Mouse (Mus musculus) mature B cell (primary cell): ENCODE measurements at regions not wholly inside any gene's neighbourhood (a gene's known extent, or its start where the extent isn't known, plus 50 kb on each side); places are given as distances from the start of the nearest gene placed in this dataset.
"Not testable (repeated sequence)": the region's sequence is repeated elsewhere in the genome, so short reads cannot be mapped to it uniquely, and the experiment has no call there.

Experiments used
- in situ Hi-C: fragments of 300-500 bp; cut with MboI; formaldehyde crosslinking; loops from 2 replicates; pipeline ENCODE4 v1.14.3; 2019

- in situ Hi-C loops: no loop called here
These were observed 1442.4 kb upstream of the Tacstd2 start for GRCm38 (mm10) chr6:68977959-68978358.

GRCm38 (mm10) chr6:68964012-68964411, 1428.4 kb upstream of the Tacstd2 start:
- in situ Hi-C loops: no loop called here

GRCm38 (mm10) chr6:68938104-68938503, 1402.5 kb upstream of the Tacstd2 start:
- in situ Hi-C loops: not testable (repeated sequence)

GRCm38 (mm10) chr6:68931860-68932259, 1396.3 kb upstream of the Tacstd2 start:
- in situ Hi-C loops: not testable (repeated sequence)

GRCm38 (mm10) chr6:68915536-68915935, 1379.9 kb upstream of the Tacstd2 start:
- in situ Hi-C loops: loop anchor here (25.0 kb wide), 1 partner anchor 228 kb away; no protein-coding TSS in a partner anchor

GRCm38 (mm10) chr6:68884130-68884529, 1348.5 kb upstream of the Tacstd2 start:
- in situ Hi-C loops: no loop called here

GRCm38 (mm10) chr6:68852761-68853160, 1317.2 kb upstream of the Tacstd2 start:
- in situ Hi-C loops: not testable (repeated sequence)

- in situ Hi-C loops: no loop called here
These were observed 1316.7 kb upstream of the Tacstd2 start for GRCm38 (mm10) chr6:68852286-68852685.

GRCm38 (mm10) chr6:68835186-68835585, 1299.6 kb upstream of the Tacstd2 start:
- in situ Hi-C loops: no loop called here

GRCm38 (mm10) chr6:68834633-68835032, 1299.0 kb upstream of the Tacstd2 start:
- in situ Hi-C loops: no loop called here

GRCm38 (mm10) chr6:68828460-68828859, 1292.9 kb upstream of the Tacstd2 start:
- in situ Hi-C loops: not testable (repeated sequence)

GRCm38 (mm10) chr6:68813346-68813745, 1277.8 kb upstream of the Tacstd2 start:
- in situ Hi-C loops: no loop called here

GRCm38 (mm10) chr6:68799205-68799604, 1263.6 kb upstream of the Tacstd2 start:
- in situ Hi-C loops: not testable (repeated sequence)

GRCm38 (mm10) chr6:68771507-68771906, 1235.9 kb upstream of the Tacstd2 start:
- in situ Hi-C loops: no loop called here

- in situ Hi-C loops: no loop called here
These were observed 1214.9 kb upstream of the Tacstd2 start for GRCm38 (mm10) chr6:68750451-68750850.

GRCm38 (mm10) chr6:68749699-68750098, 1214.1 kb upstream of the Tacstd2 start:
- in situ Hi-C loops: no loop called here

- in situ Hi-C loops: no loop called here
These were observed 1203.0 kb upstream of the Tacstd2 start for GRCm38 (mm10) chr6:68738573-68738972.

- in situ Hi-C loops: no loop called here
These were observed 1201.1 kb upstream of the Tacstd2 start for GRCm38 (mm10) chr6:68736647-68737046.

GRCm38 (mm10) chr6:68736068-68736467, 1200.5 kb upstream of the Tacstd2 start:
- in situ Hi-C loops: no loop called here

GRCm38 (mm10) chr6:68711084-68711483, 1175.5 kb upstream of the Tacstd2 start:
- in situ Hi-C loops: not testable (repeated sequence)

- in situ Hi-C loops: not testable (repeated sequence)
These were observed 1168.8 kb upstream of the Tacstd2 start for GRCm38 (mm10) chr6:68704291-68704800.

GRCm38 (mm10) chr6:68680792-68681110, 1145.2 kb upstream of the Tacstd2 start:
- in situ Hi-C loops: loop anchor here (25.0 kb wide), 1 partner anchor 232 kb away; no protein-coding TSS in a partner anchor

GRCm38 (mm10) chr6:68680099-68680791, 1144.6 kb upstream of the Tacstd2 start:
- in situ Hi-C loops: loop anchor here (25.0 kb wide), 1 partner anchor 232 kb away; no protein-coding TSS in a partner anchor

GRCm38 (mm10) chr6:68668433-68668832, 1132.8 kb upstream of the Tacstd2 start:
- in situ Hi-C loops: not testable (repeated sequence)
